Mouse (Mus musculus) intestine, embryonic 15.5 days (tissue): ENCODE results near the gene Pex5. TPM values are rescaled to one million over a fixed set of nuclear protein-coding genes. Genes with fewer than 3 reads are reported as not detected.

Experiments used
- ATAC-seq: fragments of 200-750 bp; cut with Nextera tagmentation; 2 replicates; pipeline ENCODE4 v1.8.0; 2017; ENCODE audit warnings: moderate TSS enrichment, moderate library complexity
- H3K27ac ChIP-seq: fragments of 300-500 bp; sonication (generic); 2 replicates; pipeline ENCODE4 v1.5.1; 2015; ENCODE audit warnings: mild to moderate bottlenecking, inconsistent platforms
- H3K27me3 ChIP-seq: fragments of 300-500 bp; sonication (generic); replicated peaks from 2 replicates; pipeline ENCODE4 v1.6.1; 2015; ENCODE audit warnings: inconsistent platforms
- H3K36me3 ChIP-seq: fragments of 300-500 bp; sonication (generic); 2 replicates; pipeline ENCODE4 v1.6.1; 2015; ENCODE audit warnings: inconsistent platforms
- H3K4me1 ChIP-seq: fragments of 300-500 bp; sonication (generic); replicated peaks from 2 replicates; pipeline ENCODE4 v1.6.1; 2015; ENCODE audit warnings: inconsistent platforms
- H3K4me2 ChIP-seq: fragments of 300-500 bp; sonication (generic); replicated peaks from 2 replicates; pipeline ENCODE4 v1.6.1; 2015; ENCODE audit warnings: mild to moderate bottlenecking, inconsistent platforms
- H3K4me3 ChIP-seq: fragments of 300-500 bp; sonication (generic); replicated peaks from 2 replicates; pipeline ENCODE4 v1.5.1; 2015; ENCODE audit warnings: inconsistent platforms
- H3K9ac ChIP-seq: fragments of 300-500 bp; sonication (generic); 2 replicates; pipeline ENCODE4 v1.6.1; 2015; ENCODE audit warnings: inconsistent platforms
- H3K9me3 ChIP-seq: fragments of 300-500 bp; sonication (generic); 2 replicates; pipeline ENCODE4 v1.6.1; 2016; ENCODE audit warnings: inconsistent platforms
- WGBS: fragments of 180-500 bp; shearing (Covaris S2); methylation state at CpG from one replicate; pipeline ENCODE4 v1.1.7; 2015; 5-methylcytosine and 5-hydroxymethylcytosine counted together
- polyA plus RNA-seq: library from polyadenylated mRNA; unstranded; fragments of >200 nt; fragmentation: Nextera tagmentation; extraction: Ambion mirVana; gene quantifications from 2 replicates; pipeline ENCODE4 v1.2.1, GENCODE M21; 2015

The Pex5 gene
- 41.3 and 41.8 TPM in 2 replicates for polyA plus RNA-seq

GRCm38 (mm10) chr6:124414927-124415325, at the start of gene Pex5:
TSS of gene Pex5 (minus strand) at chr6:124415067.
- Histone ChIP-seq H3K27ac (peak within 1 kb of the TSS; percentile 81), H3K4me1 (peaks cover 4% of the 10 kb centered on the region; the same call in 1 of the 2 replicates), H3K4me3 (peak within 1 kb of the TSS; percentile 83), H3K9ac (peak within 1 kb of the TSS; percentile 88), H3K9me3 (no peaks in the 10 kb centered on the region), H3K4me2 (peak within 1 kb of the TSS; percentile 88), H3K27me3 (no peaks in the 10 kb centered on the region), H3K36me3 (no peaks in the 10 kb centered on the region)
- 0% methylated on average over 22 of the region's 36 CpGs for WGBS
- peak; percentile 94 for ATAC-seq

- Histone ChIP-seq H3K27me3 (no peaks in the 10 kb centered on the region), H3K4me3 (0 out of 2 replicates have a peak overlapping the region, but pooled peaks have one; percentile 40), H3K27ac (no peak overlapping the region), H3K9ac (no peak overlapping the region), H3K36me3 (no peaks in the 10 kb centered on the region), H3K4me2 (peak overlapping the region; percentile 88), H3K9me3 (no peaks in the 10 kb centered on the region), H3K4me1 (0 out of 2 replicates have a peak, but pooled peaks cover 6% of the 10 kb centered on the region)
- WGBS: 29% methylated on average over 8 of the region's 8 CpGs
- peak; percentile 21 for ATAC-seq
Measured at GRCm38 (mm10) chr6:124463881-124464291, 49.0 kb upstream of the Pex5 start.

GRCm38 (mm10) chr6:124459388-124459787, 44.5 kb upstream of the Pex5 start:
- 84% methylated on average over 4 of the region's 4 CpGs for WGBS
- H3K27ac ChIP-seq: no peak overlapping the region
- H3K4me1 ChIP-seq: 0 out of 2 replicates have a peak, but pooled peaks cover 3% of the 10 kb centered on the region
- no peak overlapping the region for H3K9ac ChIP-seq
- no peak for ATAC-seq
- no peaks in the 10 kb centered on the region for H3K27me3 ChIP-seq
- H3K36me3 ChIP-seq: no peaks in the 10 kb centered on the region
- no peak overlapping the region for H3K4me3 ChIP-seq
- H3K4me2 ChIP-seq: no peak overlapping the region
- no peaks in the 10 kb centered on the region for H3K9me3 ChIP-seq

GRCm38 (mm10) chr6:124458505-124458904, 43.6 kb upstream of the Pex5 start:
- Histone ChIP-seq H3K27ac (no peak overlapping the region), H3K36me3 (no peaks in the 10 kb centered on the region), H3K4me2 (no peak overlapping the region), H3K9me3 (no peaks in the 10 kb centered on the region), H3K27me3 (no peaks in the 10 kb centered on the region), H3K4me3 (no peak overlapping the region), H3K9ac (no peak overlapping the region), H3K4me1 (no peaks in the 10 kb centered on the region)
- 81% methylated on average over 11 of the region's 11 CpGs for WGBS
- no peak for ATAC-seq

DNA sequence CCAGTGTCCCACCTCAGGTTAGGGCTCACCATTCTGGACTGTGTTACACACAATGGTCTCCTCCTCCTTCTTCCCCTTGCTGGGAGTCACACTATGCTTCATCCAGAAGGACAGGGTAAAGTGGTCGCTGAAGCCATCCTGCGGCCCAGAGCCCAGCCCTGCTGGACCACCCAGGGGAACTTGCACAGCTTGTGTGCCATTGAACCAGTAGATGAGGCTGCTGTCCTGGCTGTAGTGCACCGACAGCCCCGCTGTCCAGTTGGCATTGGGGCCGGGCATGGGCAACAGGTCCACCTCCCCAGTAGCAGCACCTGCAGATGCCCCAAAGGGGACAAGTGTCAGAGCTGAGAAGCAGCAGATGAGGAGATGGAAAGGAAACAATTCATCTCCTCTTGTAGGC, 43.0 kb upstream of the Pex5 start:
- Histone ChIP-seq H3K36me3 (no peaks in the 10 kb centered on the region), H3K27ac (no peak overlapping the region), H3K4me2 (no peak overlapping the region), H3K4me3 (no peak overlapping the region), H3K4me1 (no peaks in the 10 kb centered on the region), H3K9me3 (no peaks in the 10 kb centered on the region), H3K27me3 (no peaks in the 10 kb centered on the region), H3K9ac (no peak overlapping the region)
- WGBS: 92% methylated on average over 5 of the region's 5 CpGs
- no peak for ATAC-seq

DNA sequence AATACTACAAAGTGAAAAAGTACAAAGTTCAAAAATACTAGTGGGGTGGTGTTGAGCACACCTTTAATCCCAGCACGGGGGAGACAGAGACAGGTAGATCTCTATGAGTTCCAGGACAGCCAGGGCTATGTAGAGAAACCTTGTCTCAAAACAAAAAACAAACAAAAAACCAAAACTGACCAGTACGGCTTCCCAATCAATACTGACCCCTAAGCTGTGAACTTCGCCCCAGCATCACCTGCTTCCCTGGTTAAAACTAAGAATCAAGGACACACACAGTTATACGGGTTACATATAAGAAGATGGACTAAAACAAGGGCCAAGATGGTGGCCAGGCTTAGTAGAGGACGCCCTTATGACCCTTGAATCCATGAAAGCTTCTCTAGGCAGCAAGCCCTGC, 41.4 kb upstream of the Pex5 start:
- Histone ChIP-seq H3K27me3 (no peaks in the 10 kb centered on the region), H3K9ac (no peak overlapping the region), H3K4me3 (no peak overlapping the region), H3K27ac (no peak overlapping the region), H3K9me3 (no peaks in the 10 kb centered on the region), H3K36me3 (no peaks in the 10 kb centered on the region), H3K4me2 (no peak overlapping the region), H3K4me1 (0 out of 2 replicates have a peak, but pooled peaks cover 5% of the 10 kb centered on the region)
- no peak for ATAC-seq
- 89% methylated on average over 5 of the region's 5 CpGs for WGBS

- no peaks in the 10 kb centered on the region for H3K36me3 ChIP-seq
- no peak overlapping the region for H3K4me2 ChIP-seq
- 57% methylated on average over 4 of the region's 4 CpGs for WGBS
- H3K27me3 ChIP-seq: no peaks in the 10 kb centered on the region
- 0 out of 2 replicates have a peak, but pooled peaks cover 5% of the 10 kb centered on the region for H3K4me1 ChIP-seq
- H3K9ac ChIP-seq: no peak overlapping the region
- ATAC-seq: no peak
- no peaks in the 10 kb centered on the region for H3K9me3 ChIP-seq
- H3K4me3 ChIP-seq: no peak overlapping the region
- H3K27ac ChIP-seq: no peak overlapping the region
Measured at GRCm38 (mm10) chr6:124453756-124454155, 38.9 kb upstream of the Pex5 start.

- no peak overlapping the region for H3K9ac ChIP-seq
- no peaks in the 10 kb centered on the region for H3K9me3 ChIP-seq
- WGBS: 55% methylated on average over 3 of the region's 3 CpGs
- no peaks in the 10 kb centered on the region for H3K36me3 ChIP-seq
- no peak overlapping the region for H3K4me2 ChIP-seq
- peak; percentile 74 for ATAC-seq
- no peak overlapping the region for H3K4me3 ChIP-seq
- H3K27ac ChIP-seq: no peak overlapping the region
- 0 out of 2 replicates have a peak, but pooled peaks cover 5% of the 10 kb centered on the region for H3K4me1 ChIP-seq
- no peaks in the 10 kb centered on the region for H3K27me3 ChIP-seq
Measured at GRCm38 (mm10) chr6:124451995-124452394, 37.1 kb upstream of the Pex5 start.

GRCm38 (mm10) chr6:124449668-124450383, 35.0 kb upstream of the Pex5 start:
- ATAC-seq: no peak
- H3K4me1 ChIP-seq: 0 out of 2 replicates have a peak, but pooled peaks cover 5% of the 10 kb centered on the region
- H3K4me3 ChIP-seq: no peak overlapping the region
- no peak overlapping the region for H3K9ac ChIP-seq
- H3K36me3 ChIP-seq: no peaks in the 10 kb centered on the region
- H3K27me3 ChIP-seq: no peaks in the 10 kb centered on the region
- H3K9me3 ChIP-seq: no peaks in the 10 kb centered on the region
- H3K4me2 ChIP-seq: no peak overlapping the region
- WGBS: 77% methylated on average over 18 of the region's 18 CpGs
- H3K27ac ChIP-seq: no peak overlapping the region

DNA sequence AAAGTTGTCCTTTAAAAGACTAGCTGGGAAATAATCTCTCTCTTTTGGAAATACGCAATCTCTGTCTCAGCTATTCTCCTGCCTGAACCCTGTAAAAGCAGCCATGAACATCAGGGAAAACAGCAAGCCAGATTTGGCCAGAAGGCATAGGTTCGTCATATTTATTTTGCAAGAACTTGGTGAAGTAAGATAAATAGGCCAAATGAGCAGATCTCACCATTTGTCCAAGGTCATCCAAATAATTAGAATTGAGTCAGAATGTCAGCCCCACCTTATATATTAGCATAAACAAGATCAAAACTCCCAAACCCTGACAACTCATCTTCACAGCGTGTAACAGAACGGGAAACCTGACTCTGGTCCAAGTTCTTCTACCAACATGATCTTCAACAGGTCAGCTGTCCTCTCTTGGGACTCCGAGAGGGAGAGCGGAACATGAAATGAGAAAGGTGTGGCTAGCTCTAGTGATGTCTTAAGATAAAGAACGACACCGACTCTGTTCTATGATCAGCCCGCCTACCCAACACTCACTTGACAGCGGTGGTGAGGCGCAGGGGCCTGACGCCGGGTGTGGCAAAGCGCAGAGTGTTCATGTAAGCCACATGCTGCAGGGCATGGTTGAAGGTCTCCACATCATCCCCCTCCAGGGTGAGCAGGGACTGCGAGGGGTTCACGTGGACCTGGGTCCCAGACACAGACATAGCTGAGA, 34.2 kb upstream of the Pex5 start:
- no peaks in the 10 kb centered on the region for H3K27me3 ChIP-seq
- H3K4me2 ChIP-seq: no peak overlapping the region
- H3K36me3 ChIP-seq: no peaks in the 10 kb centered on the region
- 0 out of 2 replicates have a peak, but pooled peaks cover 5% of the 10 kb centered on the region for H3K4me1 ChIP-seq
- no peak overlapping the region for H3K4me3 ChIP-seq
- no peaks in the 10 kb centered on the region for H3K9me3 ChIP-seq
- WGBS: 90% methylated on average over 16 of the region's 16 CpGs
- ATAC-seq: no peak
- H3K27ac ChIP-seq: no peak overlapping the region
- H3K9ac ChIP-seq: no peak overlapping the region

DNA sequence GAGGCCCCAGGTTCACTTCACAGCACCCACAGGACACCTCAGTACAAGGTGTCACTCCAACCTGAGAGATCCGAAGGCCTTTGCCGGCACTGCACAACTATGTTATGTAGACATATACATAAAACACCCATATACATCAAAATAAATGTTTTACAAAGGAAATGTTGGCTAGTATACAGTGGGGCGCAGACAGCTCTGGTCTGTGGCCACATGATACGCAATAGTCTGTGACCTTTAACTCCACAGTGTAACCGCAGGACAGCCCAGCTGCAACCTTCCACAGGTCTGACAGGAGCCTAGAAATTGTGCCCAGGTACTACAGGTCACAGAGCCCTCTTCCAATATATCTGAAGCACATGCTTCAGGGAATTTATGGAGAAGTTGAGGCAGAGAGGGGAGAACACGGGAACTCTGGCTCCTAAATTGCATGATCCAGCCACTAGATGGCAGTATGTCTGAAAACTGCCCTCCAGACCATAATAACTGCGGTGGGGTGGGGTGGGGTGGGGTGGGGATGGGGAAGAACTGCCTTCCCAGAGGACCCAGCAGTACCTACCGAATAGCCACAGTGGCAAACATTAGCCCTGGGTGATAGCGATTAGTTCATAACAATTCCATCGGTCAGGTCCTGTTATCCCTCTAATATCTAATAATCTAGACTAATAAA, 33.5 kb upstream of the Pex5 start:
- H3K27me3 ChIP-seq: no peaks in the 10 kb centered on the region
- H3K27ac ChIP-seq: no peak overlapping the region
- H3K4me2 ChIP-seq: no peak overlapping the region
- H3K4me1 ChIP-seq: 0 out of 2 replicates have a peak, but pooled peaks cover 5% of the 10 kb centered on the region
- no peaks in the 10 kb centered on the region for H3K9me3 ChIP-seq
- no peak for ATAC-seq
- H3K36me3 ChIP-seq: no peaks in the 10 kb centered on the region
- 74% methylated on average over 10 of the region's 10 CpGs for WGBS
- no peak overlapping the region for H3K4me3 ChIP-seq
- no peak overlapping the region for H3K9ac ChIP-seq

- Histone ChIP-seq H3K27me3 (no peaks in the 10 kb centered on the region), H3K9me3 (no peaks in the 10 kb centered on the region), H3K27ac (no peak overlapping the region), H3K9ac (no peak overlapping the region), H3K4me2 (no peak overlapping the region), H3K4me1 (0 out of 2 replicates have a peak, but pooled peaks cover 5% of the 10 kb centered on the region), H3K36me3 (no peaks in the 10 kb centered on the region), H3K4me3 (no peak overlapping the region)
- 70% methylated on average over 2 of the region's 2 CpGs for WGBS
- no peak for ATAC-seq
Measured at GRCm38 (mm10) chr6:124447356-124447755, 32.5 kb upstream of the Pex5 start.
